ENCODE assay signal across 8 mouse cellular contexts in the genomic region with DNA sequence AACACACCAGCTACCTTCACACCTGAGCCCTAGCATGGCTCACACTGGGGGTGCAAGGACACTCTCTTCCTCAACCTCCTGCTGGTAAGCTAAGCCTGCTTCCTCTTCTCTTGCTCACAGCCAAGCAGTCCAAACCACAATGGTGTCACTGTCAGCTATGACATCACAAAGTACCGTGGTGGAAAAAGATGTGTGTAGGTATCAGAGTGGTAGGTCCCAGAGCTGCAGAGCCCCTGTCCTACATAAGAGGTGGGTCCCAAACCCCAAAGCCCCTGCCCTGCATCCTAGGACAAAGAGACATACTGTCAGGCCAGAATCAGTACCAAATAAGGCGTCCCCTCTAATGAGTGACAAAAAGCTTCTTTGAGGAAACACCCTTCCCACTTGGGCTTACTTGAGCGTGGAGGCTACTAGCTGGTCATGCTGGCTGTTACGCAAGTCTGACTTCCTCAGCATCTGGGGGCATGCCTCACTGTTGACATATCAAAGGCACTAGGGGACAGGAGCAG. TPM values are rescaled to one million over a fixed set of nuclear protein-coding genes. Genes with fewer than 3 reads are reported as not detected.
A peak's percentile ranks its signal among the peaks of the same experiment; 100 is the strongest.
DNase-seq lines count a peak whose midpoint lies in the region; ATAC-seq and TF ChIP-seq lines count a peak whose summit lies in the region.

No protein-coding gene starts in this region.

- H3K9me3 ChIP-seq in liver, embryonic 12.5 days (replicated peaks), result no peaks in the 10 kb centered on the region
- no peaks in the 10 kb centered on the region for H3K9me3 ChIP-seq in hindbrain, embryonic 13.5 days
- no peaks in the 10 kb centered on the region for H3K9me3 ChIP-seq in forebrain, postnatal 0 days (ENCODE audit: low read length)
- H3K9me3 ChIP-seq in embryonic facial prominence, embryonic 10.5 days, result no peaks in the 10 kb centered on the region

- H3K4me2 ChIP-seq in liver, embryonic 12.5 days, result no peak overlapping the region
- H3K4me2 ChIP-seq in hindbrain, embryonic 13.5 days, result no peak overlapping the region
- no peak overlapping the region for H3K4me2 ChIP-seq in forebrain, postnatal 0 days (ENCODE audit: low read depth)

- peak; percentile 51 for ATAC-seq in liver, embryonic 12.5 days
- ATAC-seq in hindbrain, embryonic 13.5 days (ENCODE audit: low FRiP score), result no peak
- no peak for ATAC-seq in forebrain, postnatal 0 days

- peaks cover 18% of the 10 kb centered on the region for H3K27me3 ChIP-seq in liver, embryonic 12.5 days (replicated peaks)
- H3K27me3 ChIP-seq in hindbrain, embryonic 13.5 days, result peaks cover 18% of the 10 kb centered on the region
- peaks cover 9% of the 10 kb centered on the region; the same call in 1 of the 2 replicates for H3K27me3 ChIP-seq in forebrain, postnatal 0 days (ENCODE audit: insufficient read depth, low read length)
- peaks cover 13% of the 10 kb centered on the region for H3K27me3 ChIP-seq in embryonic facial prominence, embryonic 10.5 days (replicated peaks; ENCODE audit: low read depth, poor library complexity, severe bottlenecking)

- WGBS in liver, embryonic 12.5 days (ENCODE audit: insufficient replicate concordance), result 32% methylated on average over 4 of the region's 4 CpGs
- WGBS in hindbrain, embryonic 13.5 days, result 79% methylated on average over 4 of the region's 4 CpGs
- 77% methylated on average over 4 of the region's 4 CpGs for WGBS in forebrain, postnatal 0 days
- 69% methylated on average over 4 of the region's 4 CpGs for WGBS in embryonic facial prominence, embryonic 10.5 days

- peak overlapping the region; percentile 89 for H3K27ac ChIP-seq in brown adipose tissue, adult 24 weeks (replicated peaks; ENCODE audit: low read depth, low read length)
- H3K27ac ChIP-seq in liver, embryonic 12.5 days, result no peak overlapping the region
- H3K27ac ChIP-seq in hindbrain, embryonic 13.5 days, result no peak overlapping the region
- no peak overlapping the region for H3K27ac ChIP-seq in forebrain, postnatal 0 days (ENCODE audit: low read depth, low read length)
- no peak overlapping the region for H3K27ac ChIP-seq in embryonic facial prominence, embryonic 10.5 days (replicated peaks)

- no peak for TF ChIP-seq CTCF in forebrain, postnatal 0 days (IDR thresholded peaks at IDR 0.05; ENCODE audit: low read depth)

- peak; percentile 55 to 69 for DNase-seq in CD8-positive naive resting alpha-beta T cell, adult 2 months (ENCODE audit: low read depth in 2 of 2, low spot score in 2 of 2)
- peak; percentile 90 to 93 for DNase-seq in natural killer cell, adult 2 months (ENCODE audit: low spot score in 2 of 2)
- DNase-seq in ovary, adult 18-20 months (ENCODE audit: low spot score), result no peak
- no peak for DNase-seq in forebrain, postnatal 0 days
- no peak for DNase-seq in embryonic facial prominence, embryonic 10.5 days (ENCODE audit: low spot score)

- H3K36me3 ChIP-seq in liver, embryonic 12.5 days, result no peaks in the 10 kb centered on the region
- H3K36me3 ChIP-seq in hindbrain, embryonic 13.5 days, result no peaks in the 10 kb centered on the region
- H3K36me3 ChIP-seq in forebrain, postnatal 0 days (ENCODE audit: insufficient read depth), result no peaks in the 10 kb centered on the region
- no peaks in the 10 kb centered on the region for H3K36me3 ChIP-seq in embryonic facial prominence, embryonic 10.5 days (replicated peaks)

- peaks cover 45% of the 10 kb centered on the region for H3K4me1 ChIP-seq in brown adipose tissue, adult 24 weeks (ENCODE audit: control insufficient read depth, insufficient read depth, insufficient read length, low read length)
- H3K4me1 ChIP-seq in liver, embryonic 12.5 days, result peaks cover 11% of the 10 kb centered on the region; the same call in 1 of the 2 replicates
- H3K4me1 ChIP-seq in hindbrain, embryonic 13.5 days (replicated peaks), result no peaks in the 10 kb centered on the region
- H3K4me1 ChIP-seq in forebrain, postnatal 0 days (ENCODE audit: insufficient read depth), result no peaks in the 10 kb centered on the region
- no peaks in the 10 kb centered on the region for H3K4me1 ChIP-seq in embryonic facial prominence, embryonic 10.5 days

- H3K4me3 ChIP-seq in brown adipose tissue, adult 24 weeks (ENCODE audit: insufficient read depth, low read depth, low read length), result no peak overlapping the region
- H3K4me3 ChIP-seq in liver, embryonic 12.5 days, result no peak overlapping the region
- H3K4me3 ChIP-seq in hindbrain, embryonic 13.5 days, result no peak overlapping the region
- H3K4me3 ChIP-seq in forebrain, postnatal 0 days (ENCODE audit: low read depth, low read length), result no peak overlapping the region
- no peak overlapping the region for H3K4me3 ChIP-seq in embryonic facial prominence, embryonic 10.5 days

- H3K9ac ChIP-seq in liver, embryonic 12.5 days, result no peak overlapping the region
- H3K9ac ChIP-seq in hindbrain, embryonic 13.5 days, result no peak overlapping the region
- H3K9ac ChIP-seq in forebrain, postnatal 0 days, result no peak overlapping the region

RNA-seq across cellular contexts. Expression of a gene that starts 5.9 kb away (rescaled TPM):
- 2.8 and 3.4 TPM in 2 replicates for polyA plus RNA-seq in brown adipose tissue, adult 24 weeks (2012; ENCODE audit: insufficient read depth, insufficient read length, missing spikeins)
- 4.9 TPM in 2 replicates for polyA plus RNA-seq in liver, embryonic 12.5 days (2016; fragmentation: Nextera tagmentation; extraction: Ambion mirVana)
- 3.2 and 4.1 TPM in 2 replicates for polyA plus RNA-seq in hindbrain, embryonic 13.5 days (2015; fragmentation: Nextera tagmentation; extraction: Ambion mirVana)
- total RNA-seq in forebrain, postnatal 0 days (2014; rRNA removed), result 3.7 and 10.7 TPM in 2 replicates
- 1.5 and 2.4 TPM in 2 replicates for polyA plus RNA-seq in forebrain, postnatal 0 days (2015; fragmentation: Nextera tagmentation; extraction: Ambion mirVana)
- 1.6 and 1.9 TPM in 2 replicates for polyA plus RNA-seq in embryonic facial prominence, embryonic 10.5 days (2016; fragmentation: Nextera tagmentation; extraction: Ambion mirVana)

RNA-seq across cellular contexts. Expression of a gene that starts 46.0 kb away (rescaled TPM):
- 30.9 and 35.6 TPM in 2 replicates for polyA plus RNA-seq in brown adipose tissue, adult 24 weeks (2012; ENCODE audit: insufficient read depth, insufficient read length, missing spikeins)
- polyA plus RNA-seq in liver, embryonic 12.5 days (2016; fragmentation: Nextera tagmentation; extraction: Ambion mirVana), result 3.5 and 3.9 TPM in 2 replicates
- polyA plus RNA-seq in hindbrain, embryonic 13.5 days (2015; fragmentation: Nextera tagmentation; extraction: Ambion mirVana), result 8.7 and 9.2 TPM in 2 replicates
- total RNA-seq in forebrain, postnatal 0 days (2014; rRNA removed), result 28.3 and 30.8 TPM in 2 replicates
- polyA plus RNA-seq in forebrain, postnatal 0 days (2015; fragmentation: Nextera tagmentation; extraction: Ambion mirVana), result 6.2 and 6.4 TPM in 2 replicates
- 4.5 and 5.2 TPM in 2 replicates for polyA plus RNA-seq in embryonic facial prominence, embryonic 10.5 days (2016; fragmentation: Nextera tagmentation; extraction: Ambion mirVana)

Comparison
In these comparisons a context has a peak if more than half of its experiments do, and no peak if none do; other contexts are left out.
1. DNase-seq: peak in CD8-positive naive resting alpha-beta T cell, adult 2 months (2 of 2) and natural killer cell, adult 2 months (2 of 2); none in ovary, adult 18-20 months (single experiment), forebrain, postnatal 0 days (single experiment) and embryonic facial prominence, embryonic 10.5 days (single experiment).